Mouse (Mus musculus) limb, embryonic 11.5 days (tissue): ENCODE results near the gene Sh3rf3. TPM values are rescaled to one million over a fixed set of nuclear protein-coding genes. Genes with fewer than 3 reads are reported as not detected.

Source experiments
- ATAC-seq: fragments of 200-750 bp; cut with Nextera tagmentation; 2 replicates; pipeline ENCODE4 v1.8.0; 2017; ENCODE audit warnings: low read depth; ENCODE audit not compliant: insufficient number of reproducible peaks, low FRiP score, low TSS enrichment
- DNase-seq: peaks from one replicate; pipeline ENCODE4 v3.0.0-alpha.2; 2015; ENCODE audit warnings: low spot score
- H3K27ac ChIP-seq: fragments of 300-500 bp; sonication (generic); replicated peaks from 2 replicates; pipeline ENCODE4 v1.5.1; 2014; ENCODE audit warnings: low read depth, mild to moderate bottlenecking, low read length
- H3K27me3 ChIP-seq: fragments of 300-500 bp; sonication (generic); 2 replicates; pipeline ENCODE4 v1.6.1; 2014; ENCODE audit warnings: mild to moderate bottlenecking, low read length, mixed read lengths; ENCODE audit not compliant: control insufficient read depth, insufficient read depth
- H3K36me3 ChIP-seq: fragments of 300-500 bp; sonication (generic); 2 replicates; pipeline ENCODE4 v1.6.1; 2014; ENCODE audit warnings: mild to moderate bottlenecking, low read length, moderate library complexity, mixed read lengths; ENCODE audit not compliant: control insufficient read depth, insufficient read depth
- H3K4me1 ChIP-seq: fragments of 300-500 bp; sonication (generic); 2 replicates; pipeline ENCODE4 v1.6.1; 2014; ENCODE audit warnings: low read length, mixed read lengths; ENCODE audit not compliant: control insufficient read depth, insufficient read depth
- H3K4me2 ChIP-seq: fragments of 300-500 bp; sonication (generic); 2 replicates; pipeline ENCODE4 v1.6.1; 2014; ENCODE audit warnings: low read depth, mild to moderate bottlenecking, moderate library complexity; ENCODE audit not compliant: severe bottlenecking
- H3K4me3 ChIP-seq: fragments of 300-500 bp; sonication (generic); 2 replicates; pipeline ENCODE4 v1.5.1; 2014; ENCODE audit warnings: low read depth, low read length
- H3K9ac ChIP-seq: fragments of 300-500 bp; sonication (generic); 2 replicates; pipeline ENCODE4 v1.6.1; 2014; ENCODE audit warnings: mild to moderate bottlenecking, low read length
- H3K9me3 ChIP-seq: fragments of 300-500 bp; sonication (generic); 2 replicates; pipeline ENCODE4 v1.6.1; 2016; ENCODE audit warnings: low read length; ENCODE audit not compliant: control insufficient read depth
- WGBS: fragments of 180-500 bp; shearing (Covaris S2); extraction: QIAGEN DNeasy Blood & Tissue Kit; methylation state at CpG from one replicate; pipeline ENCODE4 v1.1.7; 2014; 5-methylcytosine and 5-hydroxymethylcytosine counted together
- polyA plus RNA-seq: library from polyadenylated mRNA; unstranded; fragments of >200 nt; fragmentation: Nextera tagmentation; extraction: Ambion mirVana; gene quantifications from 2 replicates; pipeline ENCODE4 v1.2.1, GENCODE M21; 2014

Gene Sh3rf3
- polyA plus RNA-seq, 1 experiment from 2014 or later = 0.60 TPM

- ATAC-seq (peak; percentile 69; the same call in 1 of the 2 replicates), DNase-seq (peak; percentile 91)
- Histone ChIP-seq H3K27ac (no peak overlapping the region), H3K9ac (peak overlapping the region; percentile 37), H3K4me3 (peak overlapping the region; percentile 54), H3K36me3 (no peaks in the 10 kb centered on the region), H3K4me1 (0 out of 2 replicates have a peak, but pooled peaks cover 14% of the 10 kb centered on the region), H3K9me3 (no peaks in the 10 kb centered on the region), H3K4me2 (peak overlapping the region; percentile 100), H3K27me3 (peaks cover 27% of the 10 kb centered on the region)
- WGBS = under 1% methylated on average over 54 of the region's 63 CpGs
These were observed 714 bp upstream of the Sh3rf3 start for GRCm38 (mm10) chr10:58812210-58813080.

DNA sequence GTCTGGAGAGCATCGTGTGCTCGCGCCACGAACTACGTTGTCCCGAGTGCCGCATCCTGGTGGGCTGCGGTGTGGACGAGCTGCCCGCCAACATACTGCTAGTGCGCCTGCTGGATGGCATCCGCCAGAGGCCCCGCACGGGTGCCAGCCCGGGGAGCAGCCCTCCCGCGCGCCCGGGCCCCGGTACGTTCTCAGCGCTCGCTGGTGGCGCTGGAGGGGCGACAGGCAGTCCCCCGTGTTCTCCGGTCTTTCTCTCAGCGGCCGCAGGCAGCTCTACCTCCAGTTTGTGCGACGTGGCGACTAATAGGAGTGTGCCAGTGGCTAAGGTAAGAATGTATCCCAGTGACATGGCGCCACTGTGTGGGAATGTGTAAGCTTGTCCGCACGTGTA lies 637 bp downstream of the Sh3rf3 start:
- Histone ChIP-seq H3K36me3 (no peaks in the 10 kb centered on the region), H3K4me1 (0 out of 2 replicates have a peak, but pooled peaks cover 14% of the 10 kb centered on the region), H3K27ac (no peak overlapping the region), H3K4me2 (peak overlapping the region; percentile 100), H3K9me3 (no peaks in the 10 kb centered on the region), H3K4me3 (peak overlapping the region; percentile 54), H3K27me3 (peaks cover 27% of the 10 kb centered on the region), H3K9ac (peak overlapping the region; percentile 45; the same call in 1 of the 2 replicates)
- ATAC-seq (peak; percentile 52; the same call in 1 of the 2 replicates), DNase-seq (peak; percentile 52)
- 2% methylated on average over 34 of the region's 35 CpGs for WGBS

GRCm38 (mm10) chr10:58814486-58814885 lies 1.3 kb downstream of the Sh3rf3 start:
- peaks cover 27% of the 10 kb centered on the region for H3K27me3 ChIP-seq
- H3K27ac ChIP-seq = no peak overlapping the region
- H3K9me3 ChIP-seq = no peaks in the 10 kb centered on the region
- H3K4me3 ChIP-seq = no peak overlapping the region
- DNase-seq = no peak
- 50% methylated on average over 7 of the region's 7 CpGs for WGBS
- no peak for ATAC-seq
- H3K9ac ChIP-seq = no peak overlapping the region
- H3K36me3 ChIP-seq = no peaks in the 10 kb centered on the region
- no peak overlapping the region for H3K4me2 ChIP-seq
- H3K4me1 ChIP-seq = 0 out of 2 replicates have a peak, but pooled peaks cover 14% of the 10 kb centered on the region

DNA sequence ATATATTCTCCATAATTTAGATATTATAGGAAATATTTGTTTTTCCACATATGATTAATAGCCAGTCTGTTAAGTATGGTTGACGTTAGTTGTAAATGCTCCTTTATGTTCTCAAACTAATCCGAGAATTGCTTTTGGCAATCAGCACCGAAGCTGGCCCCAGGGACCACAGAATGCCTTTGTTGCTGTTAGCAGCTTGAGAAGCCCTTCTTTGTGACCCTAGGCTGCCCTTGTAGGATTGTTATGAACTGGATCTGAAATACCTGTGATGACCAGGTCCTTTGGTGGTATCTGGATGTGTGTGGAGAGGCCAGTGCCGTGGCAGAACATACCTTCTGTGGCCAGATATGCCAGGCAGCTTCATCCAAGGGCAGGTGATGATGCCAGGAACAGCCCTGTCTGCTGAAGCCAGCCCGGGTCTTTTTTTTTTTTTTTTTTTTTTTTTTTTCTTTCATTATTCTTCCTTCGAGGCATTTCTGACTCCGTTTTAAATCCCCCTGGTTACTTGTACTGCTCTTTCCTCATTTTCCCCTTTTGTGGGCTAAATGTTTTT lies 10.9 kb downstream of the Sh3rf3 start:
- ATAC-seq (no peak), DNase-seq (no peak)
- Histone ChIP-seq H3K4me2 (no peak overlapping the region), H3K9me3 (no peaks in the 10 kb centered on the region), H3K27me3 (no peaks in the 10 kb centered on the region), H3K36me3 (no peaks in the 10 kb centered on the region), H3K4me1 (no peaks in the 10 kb centered on the region), H3K9ac (no peak overlapping the region), H3K4me3 (no peak overlapping the region), H3K27ac (no peak overlapping the region)
- WGBS = 66% methylated on average over 7 of the region's 7 CpGs

DNA sequence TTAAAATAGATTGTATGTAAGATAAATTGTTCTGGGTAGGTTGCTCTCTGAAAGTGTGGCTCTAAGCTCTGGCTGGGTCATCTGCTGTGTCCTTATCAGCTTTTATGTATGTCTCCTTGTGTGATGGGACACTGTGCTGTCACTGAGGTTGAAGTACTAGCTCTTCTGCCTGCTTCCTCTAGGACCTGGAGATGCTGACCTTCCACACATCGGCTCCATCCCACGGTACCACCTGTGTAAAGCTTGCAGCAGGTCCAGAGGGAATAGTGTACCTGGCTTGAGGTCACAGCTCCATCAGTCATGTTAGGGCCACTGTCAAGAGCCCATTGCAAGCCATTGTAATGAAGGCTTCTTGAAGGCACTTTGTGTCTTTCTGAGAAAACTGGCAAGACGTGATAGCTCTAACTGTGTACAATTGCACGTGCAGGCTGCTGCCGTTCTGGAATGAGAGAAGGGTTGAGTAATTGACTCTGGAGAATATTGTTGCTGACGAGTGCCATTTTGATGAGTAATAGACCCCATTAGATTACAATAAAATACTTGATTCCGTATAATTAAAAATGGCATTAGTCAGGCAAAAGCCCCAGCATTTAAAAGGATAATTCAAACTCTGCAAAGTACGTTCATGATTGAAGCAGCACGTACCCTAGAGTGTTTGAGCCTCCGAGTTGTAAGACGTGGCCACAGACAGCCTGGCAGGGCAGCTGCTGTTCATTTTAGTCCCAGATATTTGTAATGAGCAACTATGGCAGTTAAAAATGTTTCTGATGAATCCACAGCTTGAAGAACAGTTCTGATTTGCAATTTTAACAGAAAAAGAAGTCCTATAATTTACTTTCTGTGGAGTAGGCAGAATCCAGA lies 16.3 kb downstream of the Sh3rf3 start:
- 81% methylated on average over 11 of the region's 11 CpGs for WGBS
- Histone ChIP-seq H3K9me3 (no peaks in the 10 kb centered on the region), H3K27ac (no peak overlapping the region), H3K4me1 (no peaks in the 10 kb centered on the region), H3K9ac (no peak overlapping the region), H3K36me3 (no peaks in the 10 kb centered on the region), H3K27me3 (no peaks in the 10 kb centered on the region), H3K4me2 (no peak overlapping the region), H3K4me3 (no peak overlapping the region)
- no peak for DNase-seq
- ATAC-seq = no peak

GRCm38 (mm10) chr10:58833146-58833545 lies 20.0 kb downstream of the Sh3rf3 start:
- Histone ChIP-seq H3K4me3 (no peak overlapping the region), H3K4me2 (no peak overlapping the region), H3K9me3 (no peaks in the 10 kb centered on the region), H3K4me1 (no peaks in the 10 kb centered on the region), H3K9ac (no peak overlapping the region), H3K36me3 (no peaks in the 10 kb centered on the region), H3K27ac (no peak overlapping the region), H3K27me3 (no peaks in the 10 kb centered on the region)
- no peak for DNase-seq
- 81% methylated on average over 3 of the region's 3 CpGs for WGBS
- ATAC-seq = no peak

DNA sequence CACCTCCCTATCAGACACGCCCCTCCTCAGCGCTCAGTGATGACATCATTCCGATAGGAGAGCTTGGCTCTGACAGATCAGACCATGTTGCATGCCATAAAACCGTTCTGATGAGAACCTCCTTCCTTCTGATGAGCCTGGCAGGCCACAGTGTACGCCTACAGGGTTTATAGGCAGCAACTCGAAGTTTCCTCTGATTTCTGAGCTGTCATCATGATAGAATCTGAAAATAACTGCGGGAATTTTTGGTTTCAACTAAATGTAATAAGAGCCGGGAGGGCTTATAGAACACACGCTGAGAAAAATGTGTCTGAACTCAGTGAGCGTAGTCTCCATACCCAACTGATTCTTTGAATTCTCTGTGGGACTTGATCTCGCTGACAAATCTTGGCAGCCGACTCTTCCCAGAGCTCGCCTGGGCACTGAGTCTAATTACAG lies 20.6 kb downstream of the Sh3rf3 start:
- 85% methylated on average over 13 of the region's 13 CpGs for WGBS
- Histone ChIP-seq H3K4me3 (no peak overlapping the region), H3K9ac (no peak overlapping the region), H3K27ac (no peak overlapping the region), H3K4me2 (no peak overlapping the region), H3K4me1 (no peaks in the 10 kb centered on the region), H3K9me3 (no peaks in the 10 kb centered on the region), H3K36me3 (no peaks in the 10 kb centered on the region), H3K27me3 (no peaks in the 10 kb centered on the region)
- no peak for DNase-seq
- ATAC-seq = no peak

DNA sequence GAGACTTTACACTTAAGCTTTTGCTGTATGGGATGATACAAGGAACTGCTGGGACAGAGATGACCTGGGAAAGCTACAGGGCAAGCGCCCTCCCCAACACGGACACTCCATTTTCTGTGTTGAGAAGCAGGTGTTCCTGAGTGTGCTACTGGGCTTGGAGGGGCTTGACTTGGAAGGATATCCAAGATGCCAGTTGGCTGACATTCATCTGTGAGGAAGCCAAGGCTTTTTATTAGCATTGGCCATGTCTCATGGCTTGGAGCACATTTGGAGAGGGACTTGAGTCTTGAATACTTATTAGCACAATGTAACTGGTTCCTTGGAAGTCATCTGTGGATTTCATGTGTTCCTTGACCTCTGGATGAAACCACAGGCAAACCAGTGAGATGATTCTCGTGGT lies 23.2 kb downstream of the Sh3rf3 start:
- DNase-seq (no peak), ATAC-seq (no peak)
- no peak overlapping the region for H3K4me2 ChIP-seq
- no peaks in the 10 kb centered on the region for H3K9me3 ChIP-seq
- H3K9ac ChIP-seq = no peak overlapping the region
- WGBS = 84% methylated on average over 3 of the region's 3 CpGs
- no peaks in the 10 kb centered on the region for H3K36me3 ChIP-seq
- no peak overlapping the region for H3K27ac ChIP-seq
- H3K4me3 ChIP-seq = no peak overlapping the region
- no peaks in the 10 kb centered on the region for H3K27me3 ChIP-seq
- no peaks in the 10 kb centered on the region for H3K4me1 ChIP-seq
